Mouse (Mus musculus) brown adipose tissue, adult 24 weeks (tissue): ENCODE results near the gene Pqlc3. TPM values are rescaled to one million over a fixed set of nuclear protein-coding genes. Genes with fewer than 3 reads are reported as not detected.
"Not testable (repeated sequence)": the region's sequence is repeated elsewhere in the genome, so short reads cannot be mapped to it uniquely, and the experiment has no call there.

Experiments
- H3K27ac ChIP-seq: fragments of 200-500 bp; replicated peaks from 2 replicates; pipeline ENCODE4 v1.5.1; 2012; ENCODE audit warnings: low read depth, mild to moderate bottlenecking, low read length
- H3K4me1 ChIP-seq: fragments of 200-500 bp; 2 replicates; pipeline ENCODE4 v1.6.1; 2012; ENCODE audit warnings: low read length, mixed read lengths; ENCODE audit not compliant: control insufficient read depth, insufficient read depth, insufficient read length
- H3K4me3 ChIP-seq: fragments of 200-500 bp; 2 replicates; pipeline ENCODE4 v1.5.1; 2012; ENCODE audit warnings: low read depth, mild to moderate bottlenecking, low read length, moderate library complexity; ENCODE audit not compliant: insufficient read depth
- polyA plus RNA-seq: library from polyadenylated mRNA; stranded (reverse); fragments of >200 nt; gene quantifications from 2 replicates; pipeline ENCODE4 v1.2.4, GENCODE M21; 2012; ENCODE audit not compliant: missing spikeins, insufficient read depth, insufficient read length

Gene Pqlc3
- polyA plus RNA-seq, 1 experiment: 48.8 TPM

DNA sequence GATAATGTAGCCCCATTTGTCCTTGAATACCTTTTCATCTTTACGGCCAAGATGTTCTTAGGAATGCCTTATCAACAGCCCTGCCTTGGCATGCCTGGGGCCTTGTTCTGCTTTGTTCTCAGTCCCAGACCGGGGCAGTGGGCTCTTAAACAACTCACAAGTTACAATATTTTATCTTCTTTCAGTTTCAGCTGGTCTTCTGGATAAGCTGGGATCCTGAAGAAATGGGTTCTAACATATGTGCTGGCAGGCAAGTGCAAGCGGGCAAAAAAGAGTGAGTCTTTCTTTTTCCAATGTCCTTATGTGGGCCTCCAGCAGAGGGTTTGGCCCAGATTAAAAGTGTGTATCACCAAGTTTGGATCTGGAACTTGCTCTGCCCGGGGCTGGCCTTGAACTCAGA lies 20.9 kb upstream of the Pqlc3 start:
- H3K27ac ChIP-seq, H3K4me1 ChIP-seq, H3K4me3 ChIP-seq: not testable (repeated sequence)

DNA sequence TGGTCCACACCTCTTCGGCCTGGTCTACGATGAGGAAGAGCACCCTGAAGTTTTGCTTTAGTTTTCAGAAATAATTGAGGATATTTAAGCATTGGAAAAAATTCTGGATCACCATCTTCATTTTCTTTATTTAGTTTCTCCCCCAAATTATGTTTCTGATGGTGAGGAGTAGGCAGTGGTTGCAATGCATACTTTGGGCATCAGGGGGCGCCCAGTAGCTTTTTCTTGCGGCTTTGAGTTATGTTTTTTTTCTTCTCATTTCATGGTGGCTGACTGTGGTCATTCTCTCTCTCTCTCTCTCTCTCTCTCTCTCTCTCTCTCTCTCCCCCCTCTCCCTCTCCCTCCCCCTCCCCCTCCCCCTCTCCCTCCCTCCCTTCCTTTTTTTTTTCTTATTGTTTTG lies 18.3 kb upstream of the Pqlc3 start:
- no peaks in the 10 kb centered on the region for H3K4me1 ChIP-seq
- no peak overlapping the region for H3K4me3 ChIP-seq
- no peak overlapping the region for H3K27ac ChIP-seq

DNA sequence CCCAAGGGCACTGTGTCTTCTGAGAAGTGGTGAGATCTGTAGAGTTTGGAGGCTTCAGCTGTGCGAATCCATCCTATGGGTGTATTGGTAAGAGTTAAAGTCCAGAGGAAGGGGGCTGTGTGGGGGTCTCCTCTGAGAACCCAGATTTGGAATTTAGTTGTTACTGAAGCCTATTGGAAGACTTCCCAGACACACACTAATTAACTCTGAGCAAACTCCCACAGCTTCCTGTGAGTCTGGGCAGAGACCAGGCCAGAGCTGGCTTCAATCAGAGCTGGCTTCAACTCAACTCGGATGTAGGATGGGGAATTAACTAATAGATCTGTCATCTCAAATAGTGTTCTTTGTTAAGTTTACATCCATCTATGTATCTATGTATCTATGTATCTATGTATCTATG lies 15.5 kb upstream of the Pqlc3 start:
- Histone ChIP-seq H3K4me3 (no peak overlapping the region), H3K27ac (no peak overlapping the region), H3K4me1 (no peaks in the 10 kb centered on the region)

DNA sequence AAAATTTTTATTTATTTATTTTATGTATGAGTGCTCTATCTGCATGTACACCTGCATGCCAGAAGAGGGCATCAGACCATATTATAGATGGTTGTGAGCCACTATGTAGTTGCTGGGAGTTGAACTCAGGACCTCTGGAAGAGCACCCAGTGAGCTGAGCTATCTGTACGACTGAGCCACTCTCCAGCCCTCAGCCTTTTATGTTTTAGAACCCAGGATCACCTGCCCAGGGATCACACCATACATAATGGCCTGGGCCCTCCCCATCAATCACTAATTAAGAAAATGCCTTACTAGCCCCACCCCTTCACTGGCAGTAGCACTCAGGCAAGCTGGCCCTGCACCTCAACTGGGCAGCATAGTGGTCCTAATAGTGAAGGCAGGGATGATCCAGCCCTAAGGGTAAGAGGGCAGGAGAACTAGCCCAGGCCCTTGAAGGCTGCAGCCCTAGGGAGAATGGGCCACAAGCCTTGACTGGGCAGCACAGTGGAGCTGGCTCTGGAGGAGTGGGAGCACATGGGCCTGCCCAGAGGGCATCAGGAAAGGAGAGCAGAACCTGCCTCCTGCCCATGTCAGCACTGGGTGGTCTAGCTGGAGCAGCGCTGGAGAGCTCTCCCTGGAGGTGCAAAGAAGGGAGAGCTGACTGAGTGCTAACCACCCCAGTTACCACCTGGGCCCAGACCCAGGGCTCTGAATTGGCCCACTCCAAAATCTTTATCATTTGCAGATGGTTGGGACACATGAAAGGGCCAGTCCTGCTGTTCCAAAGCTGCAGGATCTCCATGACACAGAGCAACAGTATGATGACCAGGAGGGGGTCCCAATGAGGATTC lies 12.1 kb upstream of the Pqlc3 start:
- no peak overlapping the region for H3K4me3 ChIP-seq
- H3K27ac ChIP-seq: no peak overlapping the region
- no peaks in the 10 kb centered on the region for H3K4me1 ChIP-seq

DNA sequence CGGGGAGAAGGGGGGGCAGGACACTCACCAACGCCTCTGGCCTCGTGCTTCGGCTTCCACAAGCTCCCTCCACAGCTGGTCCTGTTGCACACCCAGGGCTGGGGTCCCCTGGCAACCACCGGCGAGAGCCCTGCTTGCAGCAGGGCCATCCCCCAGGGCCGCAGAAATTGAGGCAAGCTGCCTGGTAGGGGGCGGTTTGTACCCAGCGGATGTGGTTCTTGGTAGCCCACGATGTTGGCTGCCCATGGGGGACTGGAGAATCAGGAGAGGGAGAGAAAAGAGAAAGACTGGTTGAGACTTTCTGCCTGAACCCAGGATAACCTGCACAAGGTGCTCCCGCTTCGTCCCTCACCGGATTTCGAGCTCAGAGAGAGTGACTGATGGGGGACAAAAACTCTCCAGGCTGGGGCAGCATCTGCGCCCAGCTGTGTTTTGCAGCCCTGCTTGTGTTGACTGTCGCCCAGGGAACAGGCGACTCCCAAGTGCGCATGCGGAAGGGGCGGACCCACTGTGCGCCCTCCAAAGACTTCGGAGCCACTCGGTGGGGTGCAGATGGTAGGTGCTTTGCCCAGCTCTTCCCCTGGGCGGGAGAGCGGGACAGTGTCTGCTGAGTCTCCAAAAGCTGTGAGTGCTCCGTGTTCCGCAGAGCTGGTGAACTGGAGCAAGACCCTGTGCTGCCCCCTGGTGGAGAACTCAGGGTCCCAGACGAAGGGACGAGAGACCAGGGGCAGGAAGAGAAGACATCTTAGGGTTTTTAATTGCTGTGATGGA lies 11.1 kb upstream of the Pqlc3 start, which contains the start of gene 2410004P03Rik:
TSS of gene 2410004P03Rik (minus strand) at position 628 of the 771 bp plus-strand sequence.
- no peaks in the 10 kb centered on the region for H3K4me1 ChIP-seq
- no peak within 1 kb of the TSS for H3K27ac ChIP-seq
- peak within 1 kb of the TSS; percentile 61 for H3K4me3 ChIP-seq

DNA sequence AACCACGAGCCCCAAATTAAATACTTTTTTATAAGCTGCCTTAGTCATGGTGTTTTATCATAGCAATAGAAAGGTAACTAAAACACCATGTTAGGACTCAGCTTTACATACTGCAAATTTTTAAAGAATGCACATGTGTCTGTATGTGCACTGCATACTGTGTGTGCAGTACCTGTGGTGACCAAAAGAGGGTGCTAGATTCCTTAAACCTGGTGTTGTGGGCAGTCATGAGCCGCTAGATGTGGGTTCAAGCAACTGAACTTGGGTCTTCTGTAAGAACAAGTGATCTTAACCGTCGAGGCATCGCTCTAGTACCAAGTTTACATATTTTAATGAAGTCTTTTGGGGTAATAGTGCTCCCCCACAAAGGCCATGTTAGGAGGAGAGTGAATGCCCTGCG lies 9.3 kb upstream of the Pqlc3 start:
- H3K4me1 ChIP-seq: no peaks in the 10 kb centered on the region
- H3K27ac ChIP-seq: no peak overlapping the region
- no peak overlapping the region for H3K4me3 ChIP-seq

DNA sequence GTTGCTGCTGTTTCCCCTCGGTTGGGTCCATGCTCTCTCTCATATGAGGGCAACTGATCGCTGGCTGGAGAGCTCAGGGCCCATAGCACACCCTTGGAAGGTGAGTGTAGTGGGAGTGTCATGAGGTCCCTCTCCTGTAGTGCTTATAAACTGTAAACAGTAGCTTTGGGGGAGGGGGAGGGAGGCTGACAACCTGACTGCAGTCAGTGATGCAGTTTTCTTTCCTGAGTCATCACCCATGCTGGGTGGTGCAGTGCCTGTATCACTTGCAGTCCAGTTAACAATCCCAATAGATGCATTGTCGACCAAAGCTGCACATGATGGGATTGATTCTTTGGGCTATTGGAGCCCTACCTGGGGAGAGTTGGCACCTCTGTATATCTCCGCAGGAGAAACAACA lies 1.0 kb upstream of the Pqlc3 start:
- Histone ChIP-seq H3K4me3 (no peak overlapping the region), H3K4me1 (no peaks in the 10 kb centered on the region), H3K27ac (no peak overlapping the region)

DNA sequence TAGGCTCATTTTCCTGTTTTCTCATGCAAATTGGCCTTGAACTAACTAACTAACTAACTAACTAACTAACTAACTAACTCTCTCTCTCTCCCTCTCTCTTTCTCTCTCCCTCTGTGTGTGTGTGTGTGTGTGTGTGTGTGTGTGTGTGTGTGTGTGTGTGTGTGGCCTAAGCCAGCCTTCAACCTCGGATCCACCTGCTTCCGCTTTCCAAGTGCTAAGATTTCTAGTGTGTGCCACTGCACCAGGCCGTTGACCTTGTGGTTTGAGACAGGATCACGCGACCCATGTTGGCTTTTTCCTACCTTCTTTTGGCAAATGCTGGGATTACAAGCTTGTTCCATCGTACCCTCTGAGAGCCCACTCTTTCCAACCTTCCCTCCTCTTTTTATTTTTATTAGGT lies 420 bp upstream of the Pqlc3 start:
- Histone ChIP-seq H3K4me3 (peak overlapping the region; percentile 75; the same call in 1 of the 2 replicates), H3K4me1 (no peaks in the 10 kb centered on the region), H3K27ac (0 out of 2 replicates have a peak overlapping the region, but pooled peaks have one; percentile 43)

DNA sequence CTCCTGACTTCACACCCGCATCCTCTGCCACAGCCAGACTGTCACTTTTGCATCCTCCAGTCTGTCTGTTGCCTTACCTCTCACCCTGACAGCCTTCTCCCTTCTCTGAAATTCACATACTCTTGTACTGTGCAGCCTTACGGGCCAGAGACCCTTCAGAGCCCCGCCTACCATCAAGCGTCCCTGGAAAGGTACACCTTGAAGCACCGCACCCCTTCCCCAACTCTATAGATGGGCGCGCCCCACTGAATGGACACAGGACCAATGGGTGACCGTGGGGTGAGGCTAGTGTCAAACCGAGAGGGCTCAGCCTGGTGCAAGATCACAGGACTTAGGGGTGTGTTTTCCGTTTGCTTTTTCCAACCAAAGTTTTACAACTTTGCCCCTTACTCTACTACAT lies 1.1 kb downstream of the Pqlc3 start:
- Histone ChIP-seq H3K4me1 (no peaks in the 10 kb centered on the region), H3K27ac (no peak overlapping the region), H3K4me3 (peak overlapping the region; percentile 75)

DNA sequence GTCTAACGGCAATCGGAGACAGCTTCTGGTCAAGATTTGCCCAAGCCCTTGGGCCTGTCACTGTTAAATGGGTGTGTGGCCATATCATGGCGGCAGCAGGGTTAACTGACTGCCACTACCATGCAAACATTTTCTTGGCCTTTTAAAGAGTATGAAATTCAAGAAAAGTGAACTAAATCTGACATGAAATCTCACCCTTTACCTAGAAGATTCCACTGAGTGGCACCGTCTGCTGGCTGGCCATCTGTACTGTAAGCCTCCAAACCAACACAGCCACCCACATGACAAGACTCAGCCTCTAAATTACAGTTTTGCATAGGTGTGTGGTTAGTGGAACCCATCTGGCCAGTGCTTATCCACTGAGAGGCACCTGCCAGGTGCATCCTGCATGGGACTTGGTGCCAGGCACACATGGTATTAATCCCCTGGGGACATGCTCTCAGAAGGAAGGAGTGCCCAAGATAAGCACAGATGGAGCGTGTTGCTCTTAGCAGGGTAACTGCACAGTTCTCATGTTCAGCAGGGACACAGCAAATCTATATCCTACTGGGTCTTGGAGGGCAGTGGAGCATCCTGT lies 3.2 kb downstream of the Pqlc3 start:
- H3K4me3 ChIP-seq: no peak overlapping the region
- no peaks in the 10 kb centered on the region for H3K4me1 ChIP-seq
- H3K27ac ChIP-seq: no peak overlapping the region

DNA sequence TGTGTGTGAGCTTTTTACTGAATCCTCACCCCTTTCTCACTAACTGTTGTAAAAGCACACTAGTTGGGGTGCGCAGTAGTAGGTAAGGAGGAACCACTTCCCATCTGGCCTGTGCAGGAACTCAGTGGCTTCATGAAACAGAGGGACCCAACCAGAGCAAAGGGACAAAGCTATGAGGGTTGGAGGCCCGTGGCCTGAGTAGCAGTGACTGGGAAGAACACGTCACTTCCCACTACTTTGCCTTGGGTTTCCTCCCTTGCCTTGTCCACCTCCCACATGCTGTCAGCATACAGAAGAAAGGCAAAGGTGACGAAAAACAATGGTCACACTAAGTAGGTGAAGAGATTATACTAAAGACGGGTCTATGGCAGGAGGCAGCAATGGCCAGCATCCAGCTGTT lies 3.9 kb downstream of the Pqlc3 start:
- no peak overlapping the region for H3K27ac ChIP-seq
- H3K4me1 ChIP-seq: no peaks in the 10 kb centered on the region
- H3K4me3 ChIP-seq: no peak overlapping the region

DNA sequence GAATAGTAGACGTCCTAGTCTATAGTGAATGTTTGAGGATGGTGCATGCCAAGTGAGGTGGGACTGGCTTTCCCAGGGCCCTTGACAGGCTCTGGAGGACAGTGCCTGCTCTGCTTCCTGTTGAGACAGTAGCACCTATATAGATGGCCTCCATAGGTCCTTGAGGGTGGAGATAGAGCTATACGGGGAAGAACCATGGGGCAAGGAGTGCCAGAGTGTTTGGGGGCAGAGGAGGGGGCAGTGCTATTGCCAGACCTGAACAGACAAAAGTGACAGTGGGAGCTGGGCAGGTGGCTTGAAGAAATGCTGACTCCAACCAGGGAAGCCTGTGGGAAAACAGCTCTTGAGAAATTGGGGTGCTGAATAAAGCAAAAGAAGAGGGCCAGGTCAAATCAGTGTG lies 5.9 kb downstream of the Pqlc3 start:
- Histone ChIP-seq H3K4me1 (no peaks in the 10 kb centered on the region), H3K4me3 (no peak overlapping the region), H3K27ac (no peak overlapping the region)

DNA sequence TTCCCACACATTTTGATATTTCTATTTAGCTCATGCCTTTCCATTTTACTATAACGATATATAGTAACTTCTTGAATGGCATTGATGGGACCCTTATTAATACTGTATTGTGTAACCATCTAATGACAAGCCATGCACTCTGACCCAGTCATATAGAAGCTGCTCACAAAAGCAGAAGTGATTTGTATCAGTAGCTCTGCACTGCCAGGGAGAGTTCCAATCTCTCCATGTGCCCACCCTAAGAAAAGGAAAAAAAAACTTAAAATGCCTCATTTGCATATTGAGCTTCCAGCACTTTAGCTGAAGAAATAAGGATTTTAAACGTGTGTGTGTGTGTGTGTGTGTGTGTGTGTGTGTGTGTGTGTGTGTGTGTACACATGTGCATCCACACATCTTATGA lies 7.9 kb downstream of the Pqlc3 start:
- Histone ChIP-seq H3K4me3 (no peak overlapping the region), H3K4me1 (no peaks in the 10 kb centered on the region)

DNA sequence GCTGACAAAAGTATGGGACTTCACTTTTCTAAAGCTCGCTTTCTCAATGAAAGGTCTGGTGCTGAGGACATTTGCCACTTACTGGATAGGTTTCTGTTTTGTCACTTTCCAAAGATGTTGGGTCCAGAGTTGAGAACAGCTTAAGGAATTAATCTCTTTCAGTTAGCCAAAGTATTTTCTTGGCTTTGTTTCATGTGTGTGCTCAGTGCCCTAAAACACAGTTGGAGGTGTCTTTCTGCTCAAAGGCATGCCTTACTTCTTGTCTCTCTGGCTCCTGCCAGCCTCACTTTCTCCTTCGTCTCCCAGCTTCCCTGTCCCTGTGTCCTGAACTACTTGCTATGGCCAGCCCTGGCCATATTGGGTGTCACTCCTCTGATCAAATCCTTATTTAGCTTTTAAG lies 8.8 kb downstream of the Pqlc3 start:
- Histone ChIP-seq H3K4me1 (no peaks in the 10 kb centered on the region), H3K4me3 (no peak overlapping the region)

More for the DNA sequence above, 7.9 kb downstream of the Pqlc3 start:
- H3K27ac ChIP-seq: no peak overlapping the region

DNA sequence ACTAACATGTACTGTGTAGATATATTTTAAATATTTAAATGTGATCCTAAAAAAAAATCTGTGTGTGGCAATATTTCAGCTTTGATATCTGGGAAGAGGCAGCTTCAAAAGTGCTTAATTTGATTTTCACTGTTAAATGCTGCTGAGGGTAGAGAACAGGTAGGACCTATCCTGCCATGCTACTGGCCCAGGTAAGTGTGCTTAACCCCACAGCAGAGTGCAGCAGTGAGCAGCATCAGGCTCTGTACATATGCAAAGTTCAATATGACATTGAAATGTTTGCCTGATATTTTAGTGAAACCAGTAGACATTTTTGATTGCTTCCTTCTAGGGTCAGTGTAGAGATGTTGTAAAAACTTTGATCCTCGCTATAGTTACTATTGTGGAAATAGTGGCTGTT lies 14.4 kb downstream of the Pqlc3 start:
- Histone ChIP-seq H3K27ac (no peak overlapping the region), H3K4me3 (no peak overlapping the region), H3K4me1 (no peaks in the 10 kb centered on the region)

More for the DNA sequence above, 8.8 kb downstream of the Pqlc3 start:
- peak overlapping the region; percentile 52 for H3K27ac ChIP-seq
